Comparison of ENCODE assay signal across 11 mouse cellular contexts in genomic region chr5:106381919-106382318, GRCm38 (mm10).
DNase-seq lines count a peak whose midpoint lies in the region; ATAC-seq and TF ChIP-seq lines count a peak whose summit lies in the region.
"Had no signal": no experiment of that assay in that cellular context is flagged by ENCODE, and none has a peak within 500 bp of the region (broad histone marks: within the 10 kb centered on the region; RNA-seq: fewer than 3 reads in every experiment).

No protein-coding gene starts in this region.

- no peak for ATAC-seq in lung, embryonic 14.5 days (ENCODE audit: insufficient read depth)
- 0 out of 2 replicates have a peak, but pooled peaks have one; percentile 32 for ATAC-seq in common myeloid progenitor, adult 5-6 weeks (replicated peaks; ENCODE audit: low read depth, poor library complexity, severe bottlenecking)
- ATAC-seq in intestine, embryonic 15.5 days = no peak

- no peaks in the 10 kb centered on the region for H3K4me1 ChIP-seq in lung, embryonic 14.5 days (ENCODE audit: insufficient read depth)
- H3K4me1 ChIP-seq in intestine, embryonic 15.5 days (replicated peaks) = no peaks in the 10 kb centered on the region
- H3K4me1 ChIP-seq: stomach, embryonic 15.5 days had no signal

- WGBS in lung, embryonic 14.5 days = 88% methylated on average over 3 of the region's 3 CpGs
- WGBS in intestine, embryonic 15.5 days = 93% methylated on average over 3 of the region's 3 CpGs

- intact Hi-C loops in gastrocnemius, adult 2 months (cut with DNase I) = no loop called here
- intact Hi-C loops in gastrocnemius, postnatal 36 days (cut with DNase I) = no loop called here

- H3K9ac ChIP-seq in lung, embryonic 14.5 days = no peak overlapping the region
- H3K9ac ChIP-seq in intestine, embryonic 15.5 days = no peak overlapping the region
- H3K9ac ChIP-seq: stomach, embryonic 15.5 days had no signal

- H3K27me3 ChIP-seq in lung, embryonic 14.5 days (ENCODE audit: insufficient read depth, low read length) = no peaks in the 10 kb centered on the region
- no peaks in the 10 kb centered on the region for H3K27me3 ChIP-seq in intestine, embryonic 15.5 days (replicated peaks)
- H3K27me3 ChIP-seq: stomach, embryonic 15.5 days had no signal

- no peaks in the 10 kb centered on the region for H3K9me3 ChIP-seq in lung, embryonic 14.5 days (ENCODE audit: low read depth, low read length)
- H3K9me3 ChIP-seq in intestine, embryonic 15.5 days = no peaks in the 10 kb centered on the region
- H3K9me3 ChIP-seq: stomach, embryonic 15.5 days had no signal

- H3K27ac ChIP-seq in gastrocnemius, adult 2 months = no peak overlapping the region
- H3K27ac ChIP-seq in lung, embryonic 14.5 days (ENCODE audit: low read depth) = no peak overlapping the region
- H3K27ac ChIP-seq in intestine, embryonic 15.5 days = no peak overlapping the region
- H3K27ac ChIP-seq: stomach, embryonic 15.5 days had no signal

- H3K4me2 ChIP-seq in lung, embryonic 14.5 days = no peak overlapping the region
- no peak overlapping the region for H3K4me2 ChIP-seq in intestine, embryonic 15.5 days (replicated peaks)
- H3K4me2 ChIP-seq: stomach, embryonic 15.5 days had no signal

- no peak for DNase-seq in gastrocnemius, adult 2 months
- no peak for DNase-seq in gastrocnemius, postnatal 36 days
- peak; percentile 21 for DNase-seq in lung, embryonic 14.5 days
- no peak for DNase-seq in lung, adult 18-20 months
- peak; percentile 19 for DNase-seq in adrenal gland, postnatal 10 days
- no peak for DNase-seq in urinary bladder, postnatal 14 days (ENCODE audit: low spot score)

- H3K36me3 ChIP-seq in lung, embryonic 14.5 days (ENCODE audit: insufficient read depth) = no peaks in the 10 kb centered on the region
- no peaks in the 10 kb centered on the region for H3K36me3 ChIP-seq in intestine, embryonic 15.5 days
- H3K36me3 ChIP-seq: G1E; stomach, embryonic 15.5 days had no signal

- TF ChIP-seq CTCF in gastrocnemius, adult 2 months (IDR thresholded peaks at IDR 0.05) = peak; percentile 33; the same call in 1 of the 2 replicates
- peak; percentile 49 for TF ChIP-seq CTCF in lung, embryonic 14.5 days (IDR thresholded peaks at IDR 0.05; ENCODE audit: low read depth)

- no peak overlapping the region for H3K4me3 ChIP-seq in gastrocnemius, adult 2 months
- no peak overlapping the region for H3K4me3 ChIP-seq in lung, embryonic 14.5 days (ENCODE audit: low read depth, low read length)
- no peak overlapping the region for H3K4me3 ChIP-seq in intestine, embryonic 15.5 days (replicated peaks)
- H3K4me3 ChIP-seq: erythroblast, embryonic 14.5 days; stomach, embryonic 15.5 days had no signal

Comparison
In these comparisons a context has a peak if more than half of its experiments do, and no peak if none do; other contexts are left out.
1. DNase-seq: peak in lung, embryonic 14.5 days (single experiment) and adrenal gland, postnatal 10 days (single experiment); none in gastrocnemius, adult 2 months (single experiment), gastrocnemius, postnatal 36 days (0 of 2), lung, adult 18-20 months (0 of 2) and urinary bladder, postnatal 14 days (single experiment).